Mouse (Mus musculus) bone marrow, adult 2 months (tissue): ENCODE results near the gene Map4. TPM values are rescaled to one million over a fixed set of nuclear protein-coding genes. Genes with fewer than 3 reads are reported as not detected.
A peak's percentile ranks its signal among the peaks of the same experiment; 100 is the strongest.
"Not testable (repeated sequence)": the region's sequence is repeated elsewhere in the genome, so short reads cannot be mapped to it uniquely, and the experiment has no call there.

Experiments
- H3K27ac ChIP-seq: fragments of 200-500 bp; 2 replicates; pipeline ENCODE4 v1.5.1; 2012; ENCODE audit warnings: low read depth, mild to moderate bottlenecking, control low read depth, inconsistent platforms, low read length; ENCODE audit not compliant: control insufficient read depth, poor library complexity, insufficient read depth
- H3K4me1 ChIP-seq: fragments of 200-500 bp; 2 replicates; pipeline ENCODE4 v1.6.1; 2011; ENCODE audit warnings: low read length; ENCODE audit not compliant: control insufficient read depth, insufficient read depth
- H3K4me3 ChIP-seq: fragments of 200-500 bp; replicated peaks from 2 replicates; pipeline ENCODE3; 2011; ENCODE audit warnings: mild to moderate bottlenecking, low read depth, low read length, control low read depth; ENCODE audit not compliant: control insufficient read depth
- CTCF ChIP-seq: fragments of 200-500 bp; IDR thresholded peaks from 2 replicates; pipeline ENCODE4 v1.5.1; 2011; ENCODE audit warnings: low read length, control low read depth; ENCODE audit not compliant: control insufficient read depth, insufficient read depth
- POLR2A ChIP-seq: fragments of 200-500 bp; IDR thresholded peaks from 2 replicates; pipeline ENCODE4 v1.6.1; 2011; ENCODE audit warnings: low read depth, mild to moderate bottlenecking, control low read depth, low read length, borderline replicate concordance; ENCODE audit not compliant: control insufficient read depth
- WGBS: fragments of 180-500 bp; shearing (Covaris S2); methylation state at CpG from one replicate; pipeline ENCODE4 v1.1.7; 2018; 5-methylcytosine and 5-hydroxymethylcytosine counted together
- polyA plus RNA-seq: library from polyadenylated mRNA; stranded (reverse); fragments of >200 nt; gene quantifications from 2 replicates; pipeline ENCODE4 v1.2.4, GENCODE M21; 2011; ENCODE audit warnings: low replicate concordance; ENCODE audit not compliant: missing spikeins, insufficient read depth, insufficient read length

Gene Map4
- polyA plus RNA-seq, 1 experiment, result 33.6 TPM

GRCm38 (mm10) chr9:109960593-109960992 is 29.3 kb downstream of the Map4 start:
- TF ChIP-seq CTCF (no peak), POLR2A (no peak)
- Histone ChIP-seq H3K4me3 (no peak overlapping the region), H3K27ac (no peak overlapping the region), H3K4me1 (no peaks in the 10 kb centered on the region; the same call in 1 of the 2 replicates)
- WGBS, result 70% methylated on average over 4 of the region's 4 CpGs

- TF ChIP-seq POLR2A, result no peak
- no peak for TF ChIP-seq CTCF
- Histone ChIP-seq H3K4me3 (no peak overlapping the region), H3K27ac (no peak overlapping the region), H3K4me1 (no peaks in the 10 kb centered on the region)
These were observed 33.5 kb downstream of the Map4 start for GRCm38 (mm10) chr9:109964761-109965160.

GRCm38 (mm10) chr9:109968351-109969116 is 37.3 kb downstream of the Map4 start:
- Histone ChIP-seq H3K4me3 (no peak overlapping the region), H3K27ac (no peak overlapping the region), H3K4me1 (no peaks in the 10 kb centered on the region)
- TF ChIP-seq POLR2A (no peak), CTCF (no peak)
- 27% methylated on average over 4 of the region's 4 CpGs for WGBS

GRCm38 (mm10) chr9:109969181-109969580 is 37.9 kb downstream of the Map4 start:
- Histone ChIP-seq H3K27ac (no peak overlapping the region), H3K4me1 (no peaks in the 10 kb centered on the region), H3K4me3 (no peak overlapping the region)
- TF ChIP-seq CTCF (no peak), POLR2A (no peak)
- WGBS, result 76% methylated on average over 3 of the region's 3 CpGs

- no peak for TF ChIP-seq POLR2A
- TF ChIP-seq CTCF, result no peak
- 76% methylated on average over 4 of the region's 4 CpGs for WGBS
- H3K27ac ChIP-seq, result no peak overlapping the region
- no peak overlapping the region for H3K4me3 ChIP-seq
- no peaks in the 10 kb centered on the region for H3K4me1 ChIP-seq
These were observed 38.6 kb downstream of the Map4 start for GRCm38 (mm10) chr9:109969792-109970336.

GRCm38 (mm10) chr9:109971711-109972110 is 40.5 kb downstream of the Map4 start:
- 94% methylated on average over 5 of the region's 5 CpGs for WGBS
- not testable (repeated sequence) for H3K27ac ChIP-seq, H3K4me1 ChIP-seq, H3K4me3 ChIP-seq

- not testable (repeated sequence) for H3K4me3 ChIP-seq, H3K27ac ChIP-seq, H3K4me1 ChIP-seq
- WGBS, result 87% methylated on average over 4 of the region's 4 CpGs
These were observed 49.0 kb downstream of the Map4 start for GRCm38 (mm10) chr9:109980223-109980622.

GRCm38 (mm10) chr9:109985416-109985815 is 54.2 kb downstream of the Map4 start:
- peak; percentile 76 for TF ChIP-seq CTCF
- TF ChIP-seq POLR2A, result no peak
- no peaks in the 10 kb centered on the region for H3K4me1 ChIP-seq
- WGBS, result 28% methylated on average over 4 of the region's 4 CpGs
- H3K4me3 ChIP-seq, result no peak overlapping the region
- H3K27ac ChIP-seq, result no peak overlapping the region

GRCm38 (mm10) chr9:109989084-109989483 is 57.8 kb downstream of the Map4 start:
- TF ChIP-seq CTCF (no peak), POLR2A (no peak)
- H3K27ac ChIP-seq, result no peak overlapping the region
- 79% methylated on average over 1 of the region's 1 CpGs for WGBS
- H3K4me1 ChIP-seq, result no peaks in the 10 kb centered on the region
- H3K4me3 ChIP-seq, result no peak overlapping the region
